Mouse (Mus musculus) CD4-positive, CD25-positive, alpha-beta regulatory T cell, adult 2 months (primary cell): Measurements from ENCODE around the gene Gm11084.
"Not testable (repeated sequence)": the region's sequence is repeated elsewhere in the genome, so short reads cannot be mapped to it uniquely, and the experiment has no call there.

Experiments used
- DNase-seq: peaks from one replicate; pipeline ENCODE4 v3.0.0-alpha.2; 2012; ENCODE audit warnings: low read depth, low spot score

The Gm11084 gene

DNA sequence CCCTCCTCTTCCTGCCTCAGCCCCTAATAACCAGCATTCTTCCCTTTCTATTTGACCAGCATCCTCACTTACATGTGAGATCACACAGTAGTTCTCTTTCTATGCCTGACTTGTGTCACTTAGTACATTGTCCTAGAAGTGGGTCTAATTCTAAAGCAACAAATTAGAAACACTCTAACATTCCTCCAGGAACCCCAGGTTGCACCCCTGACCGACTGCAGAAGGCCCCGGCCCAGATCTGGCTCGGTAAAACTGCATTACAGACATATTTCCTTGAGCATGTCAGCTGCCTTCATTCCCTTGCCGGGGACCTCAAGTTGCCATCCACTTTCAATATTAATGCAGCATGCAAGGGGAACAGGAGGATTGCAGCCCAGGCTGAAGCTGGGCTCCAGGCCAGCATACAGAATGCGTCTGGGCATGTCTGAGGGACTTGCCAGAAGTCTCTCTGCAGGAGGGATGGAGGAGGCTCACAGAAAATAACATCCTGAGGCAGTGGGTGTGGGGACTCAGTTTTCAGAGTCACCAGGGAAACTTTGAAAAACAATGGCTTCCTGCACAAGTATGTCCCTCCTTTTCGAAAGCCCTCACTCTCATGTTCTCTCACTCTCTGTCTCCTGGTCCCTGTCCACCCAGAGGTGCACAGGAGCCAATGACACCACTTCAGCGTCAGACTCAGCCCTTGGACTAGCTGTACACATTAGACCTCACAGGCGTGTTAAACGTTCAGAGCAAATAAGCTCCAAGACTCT, 9.0 kb upstream of the Gm11084 start:
- peak; percentile 70 for DNase-seq

DNA sequence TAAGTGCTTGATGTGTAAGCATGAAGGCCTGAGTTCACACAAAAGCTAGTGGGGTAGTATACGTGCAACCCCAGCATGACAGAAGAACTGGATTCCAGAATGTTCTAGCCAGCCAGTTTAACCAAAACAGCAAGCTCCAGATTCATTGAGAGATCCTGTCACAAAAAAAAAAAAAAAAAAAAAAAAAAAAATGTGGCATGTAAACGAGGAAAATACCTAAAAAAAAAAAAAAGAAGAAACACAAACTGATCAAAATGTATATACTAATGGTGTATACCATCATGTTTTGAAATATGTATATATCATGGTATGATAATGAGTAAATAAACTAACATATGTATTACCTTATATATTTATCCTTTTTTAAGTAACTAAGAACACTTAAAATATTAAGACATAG, 7.6 kb upstream of the Gm11084 start:
- DNase-seq: no peak

DNA sequence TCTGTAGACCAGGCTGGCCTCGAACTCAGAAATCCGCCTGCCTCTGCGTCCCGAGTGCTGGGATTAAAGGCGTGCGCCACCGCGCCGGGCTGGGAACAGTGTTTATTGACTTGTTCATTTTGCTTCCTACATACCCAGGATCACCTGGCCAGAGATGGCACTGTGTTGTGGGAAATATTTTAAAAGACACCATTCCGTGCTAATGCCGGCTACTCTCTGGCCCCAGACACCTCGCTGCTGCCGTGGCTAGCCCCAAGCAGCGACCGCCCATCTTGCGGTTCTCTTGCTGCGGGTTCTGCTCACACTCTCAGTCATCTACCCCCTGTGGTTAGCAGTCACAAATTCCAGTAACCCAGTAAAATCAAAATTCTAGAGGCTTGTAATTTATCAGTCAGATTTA, 6.0 kb upstream of the Gm11084 start:
- no peak for DNase-seq

DNA sequence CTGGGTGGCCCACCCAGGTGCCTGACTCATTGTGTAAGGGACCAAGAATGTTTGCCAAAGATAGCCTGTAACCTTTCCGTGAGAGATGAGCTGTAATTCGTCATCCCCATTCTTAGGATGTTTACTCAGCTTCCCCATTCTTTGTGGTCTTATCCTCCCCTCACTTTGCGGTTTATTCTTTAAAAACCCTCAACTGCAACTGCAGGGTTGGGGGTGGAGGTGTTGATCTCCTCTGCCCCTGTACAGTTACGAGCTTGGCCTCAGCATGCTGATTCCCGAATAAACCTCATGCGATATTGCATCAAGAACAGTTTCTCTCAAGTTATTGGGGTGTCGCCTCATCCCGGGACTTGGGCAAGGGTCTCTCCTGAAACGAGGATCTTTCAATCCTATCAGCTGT, 2.4 kb upstream of the Gm11084 start:
- DNase-seq: not testable (repeated sequence)

DNA sequence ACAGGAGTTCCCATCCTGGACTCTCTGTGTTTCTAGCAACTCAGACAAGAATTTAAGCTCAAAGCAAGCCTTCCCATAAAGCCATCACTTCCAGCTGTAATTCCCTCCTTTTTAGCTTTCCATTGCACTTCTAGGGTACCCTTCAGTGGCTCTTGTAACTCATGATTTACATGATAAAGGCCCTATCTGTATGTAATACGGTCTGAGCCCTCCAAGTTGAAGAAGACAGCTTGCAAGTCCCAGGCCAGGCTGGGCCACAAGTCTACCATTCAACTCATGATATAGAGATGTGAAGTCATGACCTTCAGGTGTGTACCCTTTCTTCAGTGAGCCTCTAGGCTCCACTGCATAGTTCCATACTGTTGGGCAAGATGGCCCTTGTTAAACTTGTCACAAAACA, 1.0 kb downstream of the Gm11084 start:
- no peak for DNase-seq

DNA sequence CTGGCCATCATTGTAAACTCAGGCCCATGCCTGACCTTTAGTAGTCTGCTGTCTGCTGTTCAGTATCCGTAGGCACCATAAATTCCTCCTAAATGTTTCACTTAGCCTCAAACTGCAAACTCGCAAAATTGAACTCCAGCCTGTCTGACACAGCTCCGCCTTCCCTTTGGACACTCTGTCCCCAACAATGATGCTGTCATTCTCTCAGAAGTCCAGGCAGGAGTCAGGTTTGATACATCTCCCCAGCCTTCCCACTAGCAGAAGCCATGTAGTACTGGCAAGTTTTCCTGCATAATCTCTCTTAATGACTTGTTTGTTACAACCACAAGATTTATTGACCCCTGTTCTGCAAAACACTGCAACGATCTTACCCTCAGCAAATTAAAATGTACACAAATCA, 1.7 kb downstream of the Gm11084 start:
- no peak for DNase-seq

DNA sequence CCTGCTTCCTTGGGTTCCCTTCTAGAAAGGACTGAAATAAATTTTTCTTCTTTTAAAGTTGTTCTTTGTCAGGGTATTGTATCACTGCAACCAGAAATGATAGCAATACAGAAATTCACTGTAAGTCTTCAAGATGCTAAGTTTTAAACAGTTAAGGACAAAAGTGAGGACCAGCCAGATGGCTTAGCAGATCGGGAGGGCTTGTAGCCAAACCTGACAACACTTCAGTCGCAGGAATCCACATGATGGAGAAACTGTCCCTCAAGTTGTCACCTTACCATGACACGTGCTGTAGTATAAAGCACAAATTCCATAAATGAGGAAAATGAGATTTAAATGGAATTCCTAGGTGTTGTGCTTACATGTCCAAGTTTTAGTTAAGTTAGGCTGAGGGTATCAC, 3.3 kb downstream of the Gm11084 start:
- no peak for DNase-seq

DNA sequence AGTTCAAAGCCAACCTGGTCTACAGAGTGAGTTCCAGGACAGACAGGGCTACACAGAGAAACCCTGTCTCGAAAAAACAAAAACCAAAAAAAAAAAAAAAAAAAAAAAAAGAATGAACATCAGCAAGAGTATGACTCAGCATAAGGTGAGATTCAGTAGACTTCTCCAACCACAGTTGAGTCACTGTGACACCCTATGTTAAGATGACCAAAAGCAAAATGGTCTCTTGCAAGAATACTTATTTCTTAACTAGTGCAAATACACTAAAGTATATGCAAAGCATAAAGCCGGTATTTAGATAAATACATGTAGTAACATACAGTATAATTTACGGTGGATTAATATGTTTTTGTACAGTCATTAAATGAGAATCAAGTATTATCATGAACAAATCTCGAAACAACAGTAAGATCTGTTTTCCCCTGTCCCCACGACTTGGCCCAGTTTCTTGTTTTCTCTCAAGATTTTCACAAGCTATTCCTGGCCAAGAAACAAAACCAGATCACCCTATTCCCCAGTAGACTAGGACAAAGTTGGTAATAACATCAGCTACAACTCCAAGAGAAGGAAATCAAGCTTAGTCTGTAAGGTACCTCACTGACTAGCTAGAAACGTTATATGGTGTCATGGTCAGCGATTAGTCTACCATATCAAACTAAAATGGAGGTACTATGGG, 4.3 kb downstream of the Gm11084 start:
- DNase-seq: no peak

DNA sequence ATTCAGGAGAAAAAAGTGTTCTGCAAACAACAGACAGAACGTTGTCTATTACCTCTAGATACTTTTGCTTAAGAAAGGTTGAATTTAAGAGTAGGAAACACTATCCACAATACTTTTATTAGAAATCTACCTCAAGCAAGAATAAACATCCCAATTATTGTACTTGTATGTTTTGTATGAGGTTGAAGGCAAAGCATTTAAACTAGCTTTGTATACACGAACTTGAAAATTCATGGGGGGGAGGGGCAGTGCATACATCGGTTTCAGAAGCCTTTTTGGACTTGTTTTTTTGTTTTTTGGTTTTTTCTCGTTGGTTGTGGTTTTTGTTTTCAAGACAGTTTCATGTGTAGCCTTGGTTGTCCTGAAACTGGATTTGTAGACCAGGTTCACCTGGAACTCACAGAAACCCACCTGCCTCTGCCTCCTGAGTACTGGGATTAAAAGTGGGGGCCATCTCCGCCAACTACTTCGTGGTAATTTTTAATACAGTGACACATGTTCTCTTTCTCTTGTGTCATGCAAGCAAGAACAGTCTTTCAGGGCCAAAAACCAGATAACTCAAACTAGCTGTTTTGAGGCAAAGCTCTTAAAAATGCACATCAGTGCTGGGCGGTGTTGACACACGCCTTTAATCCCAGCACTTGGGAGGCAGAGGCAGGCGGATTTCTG, 4.9 kb downstream of the Gm11084 start:
- DNase-seq: peak; percentile 45

DNA sequence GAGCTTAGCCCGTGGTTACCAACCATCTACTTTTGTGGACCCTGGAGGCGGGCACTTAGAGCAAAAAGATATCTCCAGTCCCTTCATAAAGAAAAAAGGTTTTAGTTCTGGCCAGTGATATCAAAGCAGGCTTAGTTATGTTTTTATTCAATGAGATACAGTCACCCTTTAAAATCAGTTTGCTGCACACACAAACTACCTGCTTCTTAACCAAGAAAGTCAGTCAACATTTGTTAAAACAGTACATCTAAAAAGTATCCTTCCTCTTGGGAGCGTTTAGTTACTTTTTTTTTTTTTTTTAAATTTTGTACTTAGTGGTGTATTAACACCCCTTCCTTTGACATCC, 5.5 kb downstream of the Gm11084 start:
- DNase-seq: no peak

DNA sequence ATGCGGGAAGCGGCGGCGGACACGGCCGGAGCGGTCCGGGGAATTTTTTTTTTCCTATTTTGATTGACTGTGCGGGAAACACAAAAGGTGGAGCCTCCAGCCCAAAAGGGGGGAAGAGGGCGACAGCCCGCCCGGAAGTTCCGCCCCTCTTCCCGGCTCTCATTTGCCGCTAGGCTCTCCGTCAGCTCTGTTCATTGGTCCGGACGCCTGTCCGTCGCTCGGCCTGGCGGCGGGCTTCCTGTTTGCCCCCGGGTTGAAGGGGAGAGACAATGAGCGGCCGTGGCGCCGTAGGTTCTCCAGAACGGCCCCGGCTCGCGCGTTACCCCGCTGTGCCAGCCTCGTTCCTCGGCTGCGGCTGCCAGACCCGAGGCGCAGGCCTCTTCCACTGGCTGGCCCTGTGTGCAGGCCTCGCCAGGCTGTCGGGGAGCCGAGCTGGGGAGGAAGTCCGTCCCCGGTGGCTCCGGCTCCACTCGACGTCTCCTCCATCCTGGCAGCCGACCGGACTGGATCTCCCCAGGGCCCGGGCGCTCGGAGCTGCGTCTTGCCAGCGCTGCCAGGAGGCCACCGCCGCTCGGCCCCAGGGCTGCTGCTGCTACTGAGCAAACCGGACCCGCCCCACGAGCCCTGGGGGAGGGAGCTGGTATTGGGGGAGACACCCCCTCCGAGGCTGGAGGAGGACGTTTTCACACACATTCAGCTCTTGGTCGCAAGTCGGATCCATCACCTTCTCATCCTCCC, 6.0 kb downstream of the Gm11084 start, which contains the start of gene Sp3:
Gene Sp3 (minus strand): TSS at position 110 of the 738 bp plus-strand sequence.
- DNase-seq: peak; percentile 98

DNA sequence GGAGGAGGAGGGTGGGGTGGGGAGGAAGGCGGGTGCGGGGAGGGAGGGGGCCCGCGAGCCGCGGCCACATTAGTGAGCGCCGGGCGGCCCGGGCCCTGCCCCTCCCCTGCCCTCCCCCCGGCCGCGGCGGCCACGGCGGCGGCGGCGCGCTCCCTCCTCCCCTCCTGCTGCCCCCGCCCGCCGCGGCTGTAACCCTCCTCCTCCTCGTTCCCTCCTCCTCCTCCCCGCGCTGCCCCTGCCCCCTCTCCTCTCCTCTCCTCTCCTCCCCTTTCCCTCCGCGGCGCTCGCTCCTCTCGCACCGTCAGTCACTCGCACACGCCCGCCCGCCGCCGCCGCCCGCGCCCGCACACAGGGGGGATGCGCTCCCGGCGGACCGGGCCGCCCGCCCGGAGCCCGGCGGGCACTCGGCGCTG, 6.9 kb downstream of the Gm11084 start:
- peak; percentile 94 for DNase-seq

DNA sequence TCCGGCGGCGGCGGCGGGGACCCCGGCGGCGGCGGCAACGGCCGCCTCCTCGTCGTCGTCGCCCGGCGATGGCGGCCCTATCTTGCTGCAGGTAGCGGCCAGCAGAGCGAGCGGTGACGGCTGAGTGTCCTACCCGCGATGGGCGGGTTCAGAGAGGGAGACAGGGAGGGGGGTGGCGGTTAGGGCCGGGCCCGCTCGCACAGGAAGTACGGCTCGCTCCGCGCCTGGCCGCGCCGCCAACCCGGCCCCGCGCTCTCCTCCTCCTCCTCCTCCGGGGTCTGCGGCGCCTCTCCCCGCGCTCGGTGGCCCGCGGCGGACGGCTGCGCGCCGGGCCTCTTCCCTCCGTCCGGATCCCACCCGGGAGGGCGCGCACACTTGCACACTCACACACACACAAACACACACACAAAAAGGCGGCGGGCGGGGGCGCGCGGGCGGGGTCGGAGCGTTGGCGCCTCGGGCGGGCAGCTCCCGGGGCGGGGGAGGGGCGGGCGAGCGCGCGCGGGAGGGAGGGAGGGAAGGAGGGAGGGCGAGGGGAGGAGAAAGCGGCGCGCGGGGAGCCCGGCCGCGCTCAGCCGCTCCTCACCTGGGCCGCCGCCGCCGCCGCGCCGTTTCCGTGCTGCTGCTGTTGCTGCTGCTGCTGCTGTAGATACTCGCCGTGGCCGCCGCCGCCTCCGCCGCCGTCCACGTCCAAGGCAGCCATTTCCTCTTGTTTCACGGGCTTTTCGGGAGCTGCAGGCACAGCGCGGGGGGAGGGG, 7.4 kb downstream of the Gm11084 start:
- DNase-seq: peak; percentile 95

DNA sequence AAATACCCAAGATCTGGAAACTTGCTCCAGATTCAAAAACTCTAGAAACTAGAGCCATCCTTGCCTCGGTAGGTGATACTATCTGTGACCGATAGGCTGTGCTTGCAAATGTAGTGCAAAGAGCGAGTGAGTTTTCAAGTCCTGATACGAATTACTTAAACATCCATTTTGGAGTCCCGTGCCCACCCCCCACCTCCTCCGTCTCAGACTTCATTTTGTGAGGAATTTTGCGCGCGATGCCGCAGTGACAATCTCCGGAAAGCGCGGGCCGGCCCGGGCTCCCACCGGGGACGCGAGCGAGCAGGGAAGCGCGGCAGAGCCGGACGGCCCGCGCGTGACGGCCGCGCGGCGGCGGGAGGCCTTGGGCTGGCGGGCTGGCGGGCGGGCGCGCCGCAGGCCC, 8.0 kb downstream of the Gm11084 start:
- DNase-seq: peak; percentile 89

DNA sequence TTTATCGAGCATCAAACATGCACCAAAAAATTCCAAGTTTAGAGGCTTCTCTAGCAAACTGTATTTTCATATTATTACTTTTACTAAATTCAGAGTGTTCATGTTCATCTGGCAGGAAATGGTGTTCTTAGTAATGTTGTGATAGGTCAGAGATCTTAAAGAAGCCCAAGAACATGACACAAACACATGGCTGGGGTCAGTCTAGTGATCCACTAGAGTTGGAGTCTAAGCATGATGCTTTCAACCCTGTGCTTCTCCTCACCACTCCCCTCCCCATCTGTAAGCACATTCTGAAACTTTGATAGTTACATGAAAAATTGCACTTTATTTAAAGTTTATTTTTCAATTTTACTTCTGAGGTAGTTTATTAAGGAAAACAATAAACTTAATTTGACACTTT, 9.2 kb downstream of the Gm11084 start:
- peak; percentile 26 for DNase-seq

DNA sequence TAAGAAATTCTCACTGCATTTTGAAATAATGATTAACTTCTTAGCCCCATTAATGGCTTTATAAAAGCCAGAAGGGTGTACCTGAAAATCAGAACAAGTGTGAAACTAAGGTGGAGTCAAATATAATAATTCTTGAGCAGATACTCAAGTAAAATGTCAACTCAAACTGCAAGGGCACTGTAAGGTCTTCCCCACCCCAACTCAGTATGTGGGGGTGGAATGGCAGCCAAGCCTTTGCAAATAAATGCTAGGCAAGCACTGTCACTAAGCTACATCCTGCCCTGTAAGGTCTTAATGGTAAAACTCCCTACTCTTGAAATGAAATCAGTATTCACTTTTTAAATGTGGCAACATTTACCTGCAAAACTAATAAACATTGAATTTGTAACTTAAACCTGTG, 10.5 kb downstream of the Gm11084 start:
- peak; percentile 56 for DNase-seq

DNA sequence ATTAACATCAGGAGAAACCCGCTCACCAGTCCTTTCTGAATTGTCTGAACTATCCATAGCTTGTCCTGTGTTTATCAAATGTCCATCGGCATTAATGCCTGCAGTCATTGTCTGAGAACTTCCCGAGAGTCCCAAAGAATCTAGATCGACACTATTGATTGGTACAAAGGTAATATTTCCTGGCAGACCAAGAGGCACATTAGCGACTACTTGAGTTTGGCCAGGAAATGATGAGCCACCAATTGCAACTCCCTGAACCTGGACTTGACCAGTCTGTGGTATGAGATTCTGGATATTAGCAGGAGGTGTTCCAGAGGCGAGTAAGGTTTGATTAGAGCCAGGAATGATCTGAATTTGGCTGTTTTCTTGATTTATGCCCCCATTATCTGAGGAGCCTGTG, 15.7 kb downstream of the Gm11084 start:
- DNase-seq: no peak

DNA sequence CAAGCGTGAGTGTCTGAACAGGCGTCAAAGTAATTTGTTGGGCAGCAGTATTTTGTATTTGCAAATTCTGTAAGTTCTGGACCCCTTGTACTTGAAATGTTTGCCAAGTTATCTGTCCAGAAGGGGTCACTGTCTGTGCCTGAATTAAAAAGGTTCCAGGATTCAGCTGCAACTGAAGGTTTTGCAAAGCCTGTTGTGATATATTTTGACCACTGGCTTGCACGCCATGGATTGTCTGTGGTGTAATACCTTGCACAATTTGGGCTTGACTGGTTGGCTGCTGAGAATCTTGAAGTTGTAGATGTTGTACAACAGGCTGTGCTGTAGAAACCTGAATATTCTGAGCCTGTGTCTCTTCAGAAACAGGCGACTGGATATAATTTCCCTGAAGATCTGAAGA, 16.2 kb downstream of the Gm11084 start:
- DNase-seq: peak; percentile 25

DNA sequence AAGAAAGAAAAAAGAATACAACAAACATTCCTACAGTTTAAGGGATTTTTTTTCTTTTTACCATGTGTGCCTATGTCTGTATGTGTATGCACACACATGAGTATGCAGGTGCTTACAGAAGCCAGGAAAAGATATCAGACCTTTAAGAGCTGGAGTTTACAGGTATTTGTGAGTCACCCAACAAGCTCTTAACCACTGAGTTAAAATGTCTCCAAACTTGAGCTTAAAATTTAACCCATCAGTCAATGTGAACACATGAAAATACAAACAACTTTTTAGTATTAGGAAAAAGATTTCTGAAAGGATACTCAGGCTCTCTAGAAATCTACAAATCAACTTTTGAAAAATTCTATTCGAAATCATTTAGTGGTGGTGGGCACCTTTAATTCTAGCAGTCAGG, 18.0 kb downstream of the Gm11084 start:
- no peak for DNase-seq

DNA sequence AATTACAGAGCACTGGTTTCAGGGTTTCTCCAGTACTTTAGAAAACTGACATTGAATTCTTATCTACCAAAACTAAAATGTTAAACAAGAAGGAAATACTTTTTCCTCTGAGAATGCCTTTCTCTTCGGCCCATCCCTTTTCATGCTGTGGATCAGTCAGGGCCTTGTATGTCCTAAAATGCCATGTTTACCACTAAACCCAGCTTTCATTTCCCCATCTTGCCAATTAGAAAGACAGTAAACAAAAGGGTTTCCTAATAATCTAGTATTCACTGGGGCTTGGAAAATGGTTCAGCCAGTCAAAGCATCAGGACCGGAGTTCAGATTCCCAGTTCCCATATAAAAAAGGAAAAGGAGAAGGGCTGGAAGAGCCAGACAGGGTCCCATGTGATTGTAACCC, 21.1 kb downstream of the Gm11084 start:
- no peak for DNase-seq

DNA sequence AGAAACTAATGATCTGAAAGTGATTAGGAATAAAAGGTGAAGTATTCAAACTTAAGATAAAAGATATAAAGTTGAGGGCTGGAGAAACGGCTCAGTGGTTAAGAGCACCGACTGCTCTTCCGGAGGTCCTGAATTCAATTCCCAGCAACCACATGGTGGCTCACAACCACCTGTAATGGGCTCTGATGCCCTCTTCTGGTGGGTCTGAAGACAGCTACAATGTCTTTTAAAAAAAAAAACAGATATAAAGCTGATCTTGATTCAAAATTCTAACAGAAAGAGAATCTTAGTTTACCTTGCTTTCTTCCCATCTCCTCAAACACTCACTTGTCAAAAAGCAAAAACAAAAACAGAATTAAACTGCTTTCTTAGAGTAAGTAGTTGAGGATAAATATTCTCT, 30.1 kb downstream of the Gm11084 start:
- DNase-seq: no peak
